Mouse (Mus musculus) heart, embryonic 13.5 days (tissue): ENCODE measurements at regions not wholly inside any gene's neighbourhood (a gene's known extent, or its start where the extent isn't known, plus 50 kb on each side); places are given as distances from the start of the nearest gene placed in this dataset.

ENCODE experiments used
- ATAC-seq: fragments of 200-750 bp; cut with Nextera tagmentation; 2 replicates; pipeline ENCODE4 v1.8.0; 2017; ENCODE audit warnings: moderate TSS enrichment; ENCODE audit not compliant: insufficient number of reproducible peaks, low FRiP score, low TSS enrichment; ENCODE audit errors: extremely low read depth
- H3K27ac ChIP-seq: fragments of 300-500 bp; sonication (generic); replicated peaks from 2 replicates; pipeline ENCODE4 v1.5.1; 2015; ENCODE audit warnings: moderate library complexity, mild to moderate bottlenecking, inconsistent platforms
- H3K27me3 ChIP-seq: fragments of 300-500 bp; sonication (generic); replicated peaks from 2 replicates; pipeline ENCODE4 v1.6.1; 2015; ENCODE audit warnings: mild to moderate bottlenecking, inconsistent platforms
- H3K36me3 ChIP-seq: fragments of 300-500 bp; sonication (generic); 2 replicates; pipeline ENCODE4 v1.6.1; 2015; ENCODE audit warnings: mild to moderate bottlenecking, inconsistent platforms
- H3K4me1 ChIP-seq: fragments of 300-500 bp; sonication (generic); 2 replicates; pipeline ENCODE4 v1.6.1; 2015; ENCODE audit warnings: inconsistent platforms
- H3K4me2 ChIP-seq: fragments of 300-500 bp; sonication (generic); 2 replicates; pipeline ENCODE4 v1.6.1; 2015; ENCODE audit warnings: inconsistent platforms, mild to moderate bottlenecking, moderate library complexity
- H3K4me3 ChIP-seq: fragments of 300-500 bp; sonication (generic); 2 replicates; pipeline ENCODE4 v1.5.1; 2015; ENCODE audit warnings: moderate library complexity, mild to moderate bottlenecking, inconsistent platforms
- H3K9ac ChIP-seq: fragments of 300-500 bp; sonication (generic); 2 replicates; pipeline ENCODE4 v1.6.1; 2015; ENCODE audit warnings: inconsistent platforms, mild to moderate bottlenecking, moderate library complexity
- H3K9me3 ChIP-seq: fragments of 300-500 bp; sonication (generic); 2 replicates; pipeline ENCODE4 v1.6.1; 2016; ENCODE audit warnings: inconsistent platforms
- WGBS: fragments of 180-500 bp; shearing (Covaris S2); methylation state at CpG from one replicate; pipeline ENCODE4 v1.1.7; 2015; ENCODE audit warnings: mixed read lengths; 5-methylcytosine and 5-hydroxymethylcytosine counted together

DNA sequence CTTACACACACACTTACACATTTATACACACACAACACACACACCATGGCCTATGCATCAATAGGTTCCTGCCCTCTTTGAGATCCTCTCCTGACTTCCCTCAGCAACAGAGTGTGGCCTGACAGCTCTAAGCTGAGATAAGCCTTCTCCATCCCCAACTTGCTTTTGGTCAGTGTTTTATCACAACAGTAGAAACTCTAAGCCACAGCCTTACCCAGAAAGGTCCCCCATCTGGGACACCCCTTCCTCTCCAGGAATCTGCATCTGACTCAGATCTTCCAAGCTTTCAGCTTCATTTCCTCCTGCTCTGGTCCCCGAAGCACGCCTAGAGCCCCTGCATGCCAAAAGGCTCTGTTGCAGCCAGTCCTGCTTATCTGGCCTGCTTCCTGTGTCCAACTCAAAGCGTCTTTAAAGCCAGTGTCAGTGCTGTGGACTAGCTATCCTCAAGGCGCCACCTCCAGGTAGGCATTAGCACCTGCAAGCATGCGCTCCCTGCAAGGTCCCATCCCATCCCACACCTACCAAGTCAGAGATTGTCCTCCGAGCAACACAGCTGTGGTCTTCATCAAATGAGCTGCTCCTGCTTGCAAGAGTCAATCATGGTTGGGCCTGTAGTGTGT, 205.5 kb upstream of the Rpl38 start:
- ATAC-seq: no peak; the same call in 1 of the 2 replicates
- H3K9me3 ChIP-seq: no peaks in the 10 kb centered on the region
- H3K4me1 ChIP-seq: peaks cover 17% of the 10 kb centered on the region
- H3K9ac ChIP-seq: no peak overlapping the region
- no peak overlapping the region for H3K4me2 ChIP-seq
- H3K4me3 ChIP-seq: no peak overlapping the region
- H3K27me3 ChIP-seq: peaks cover 43% of the 10 kb centered on the region
- 5% methylated on average over 6 of the region's 6 CpGs for WGBS
- H3K27ac ChIP-seq: no peak overlapping the region
- no peaks in the 10 kb centered on the region for H3K36me3 ChIP-seq

DNA sequence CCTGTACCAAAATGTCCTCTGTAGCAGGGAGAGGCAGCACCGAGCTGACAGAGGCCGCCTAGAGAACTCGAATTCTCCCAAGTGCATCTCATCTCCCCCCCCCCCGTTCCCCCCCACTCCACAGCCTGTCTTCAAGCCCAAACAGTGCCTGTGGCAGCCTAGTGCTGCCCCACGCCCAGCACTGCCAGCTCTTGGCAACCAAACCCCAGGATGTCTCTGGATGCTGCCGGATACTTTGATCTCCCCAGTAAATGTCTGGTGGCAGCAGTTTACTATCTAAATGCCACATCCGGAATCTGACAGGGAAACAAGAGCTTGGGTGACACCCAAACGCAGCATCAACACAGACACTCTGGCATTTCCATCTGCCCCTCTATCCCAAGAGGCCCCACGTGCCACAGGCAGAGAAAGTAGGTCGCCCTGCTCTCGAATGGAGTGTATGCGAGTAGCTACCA, 213.4 kb upstream of the Rpl38 start:
- Histone ChIP-seq H3K9me3 (no peaks in the 10 kb centered on the region), H3K36me3 (no peaks in the 10 kb centered on the region), H3K4me3 (no peak overlapping the region), H3K4me1 (no peaks in the 10 kb centered on the region; the same call in 1 of the 2 replicates), H3K4me2 (no peak overlapping the region), H3K27me3 (no peaks in the 10 kb centered on the region), H3K9ac (no peak overlapping the region), H3K27ac (no peak overlapping the region)
- WGBS: 52% methylated on average over 12 of the region's 12 CpGs
- ATAC-seq: no peak; the same call in 1 of the 2 replicates

DNA sequence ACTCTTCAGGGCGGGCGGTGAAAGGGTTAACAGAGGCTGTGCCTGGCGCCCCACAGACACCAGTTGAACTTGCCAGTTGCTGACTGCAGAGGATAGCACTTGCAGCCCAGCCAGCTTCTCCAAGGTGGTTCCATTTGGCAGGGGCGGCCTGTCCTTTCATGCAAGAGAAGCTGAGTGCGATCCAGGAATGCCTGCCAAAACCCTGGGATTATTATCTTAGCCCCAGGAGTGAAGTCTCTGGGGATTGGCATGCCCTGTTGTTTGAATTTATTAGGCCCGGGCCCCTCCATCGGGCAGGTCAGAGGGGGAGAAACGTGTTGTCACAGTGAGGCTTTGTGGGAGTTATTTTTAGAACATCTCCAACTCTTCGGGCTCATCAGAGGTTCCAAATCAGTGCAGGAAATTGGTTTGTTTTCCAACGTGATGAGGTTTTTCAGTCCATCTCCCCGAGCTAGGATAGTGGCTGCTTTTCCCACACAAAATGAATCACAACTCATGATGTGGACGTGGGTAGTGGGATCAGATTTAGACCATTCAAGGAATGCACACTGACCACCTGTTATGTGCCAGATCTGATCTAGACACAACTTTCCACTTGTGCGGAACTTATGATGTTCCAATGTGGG, 219.4 kb upstream of the Rpl38 start:
- H3K27ac ChIP-seq: peak overlapping the region; percentile 73
- no peak overlapping the region for H3K9ac ChIP-seq
- H3K27me3 ChIP-seq: peaks cover 15% of the 10 kb centered on the region; the same call in 1 of the 2 replicates
- WGBS: 13% methylated on average over 13 of the region's 13 CpGs
- no peak for ATAC-seq
- H3K4me2 ChIP-seq: peak overlapping the region; percentile 43
- H3K9me3 ChIP-seq: no peaks in the 10 kb centered on the region
- no peaks in the 10 kb centered on the region for H3K36me3 ChIP-seq
- H3K4me1 ChIP-seq: peaks cover 45% of the 10 kb centered on the region
- H3K4me3 ChIP-seq: no peak overlapping the region

DNA sequence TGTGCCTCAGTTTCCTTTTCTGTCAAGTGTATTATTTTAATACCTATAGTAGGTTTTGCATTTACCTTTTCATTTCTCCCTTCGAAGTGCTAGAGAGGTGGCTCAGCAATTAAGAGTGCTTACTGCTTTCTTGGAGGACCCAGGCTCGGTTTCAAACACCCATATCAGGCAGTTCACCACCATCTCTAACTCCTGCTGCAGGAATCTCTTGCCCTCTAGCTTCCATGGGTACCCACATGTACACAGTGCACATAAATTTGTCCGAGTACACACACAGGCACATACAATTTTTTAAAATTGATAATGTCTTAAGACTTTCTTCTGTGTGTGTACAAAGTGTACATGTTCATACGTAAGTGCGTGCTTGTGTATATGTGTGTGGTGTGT, 220.9 kb upstream of the Rpl38 start:
- Histone ChIP-seq H3K27ac (peak overlapping the region; percentile 41), H3K36me3 (no peaks in the 10 kb centered on the region), H3K4me1 (peaks cover 45% of the 10 kb centered on the region), H3K9me3 (no peaks in the 10 kb centered on the region), H3K9ac (peak overlapping the region; percentile 69; the same call in 1 of the 2 replicates), H3K27me3 (peaks cover 22% of the 10 kb centered on the region; the same call in 1 of the 2 replicates), H3K4me3 (0 out of 2 replicates have a peak overlapping the region, but pooled peaks have one; percentile 43), H3K4me2 (peak overlapping the region; percentile 69)
- ATAC-seq: no peak
- 85% methylated on average over 5 of the region's 5 CpGs for WGBS

DNA sequence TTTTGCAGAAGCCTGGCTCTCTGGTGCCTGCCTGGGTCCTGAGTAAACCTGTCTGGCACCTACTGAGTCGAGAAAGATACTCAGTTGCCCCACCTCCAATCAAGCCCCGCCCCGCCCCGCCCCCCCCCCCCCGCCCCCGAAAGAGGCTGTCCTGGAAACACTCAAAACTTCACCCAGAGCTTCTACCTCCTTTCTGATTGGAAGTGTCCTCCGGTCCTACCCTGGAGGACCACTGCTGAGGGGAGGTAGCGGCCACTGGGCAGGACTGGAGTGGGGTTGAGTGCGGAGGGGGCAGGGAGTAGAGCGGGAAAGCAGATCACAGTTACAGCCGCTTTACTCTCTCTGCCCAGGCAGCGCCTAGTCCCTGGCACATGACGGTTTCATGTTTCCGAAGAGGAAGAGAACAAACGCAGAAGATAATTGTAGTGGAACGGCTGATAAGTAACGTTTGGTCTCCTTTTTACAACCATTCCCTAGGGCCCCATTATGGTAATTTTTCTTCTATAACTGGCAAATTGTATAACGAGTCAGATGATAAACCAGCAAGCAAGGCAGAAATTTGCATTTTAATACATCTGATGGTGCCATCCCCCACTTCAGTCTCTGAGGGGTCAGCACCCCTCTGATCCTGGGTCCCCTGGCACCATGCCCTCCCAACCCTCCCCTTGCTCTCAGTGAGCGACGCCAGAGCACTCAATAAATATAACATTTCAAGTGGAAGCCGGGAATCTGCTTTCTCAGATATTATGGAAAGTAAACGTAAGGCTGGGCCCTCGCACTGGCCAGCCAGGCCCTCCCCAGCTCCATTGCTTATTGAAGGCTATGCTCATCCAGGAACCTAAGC, 221.5 kb upstream of the Rpl38 start:
- peaks cover 22% of the 10 kb centered on the region for H3K27me3 ChIP-seq
- H3K4me1 ChIP-seq: peaks cover 45% of the 10 kb centered on the region
- H3K27ac ChIP-seq: peak overlapping the region; percentile 41
- peak overlapping the region; percentile 43 for H3K4me3 ChIP-seq
- 2% methylated on average over 23 of the region's 23 CpGs for WGBS
- no peak for ATAC-seq
- peak overlapping the region; percentile 69 for H3K4me2 ChIP-seq
- no peaks in the 10 kb centered on the region for H3K36me3 ChIP-seq
- no peaks in the 10 kb centered on the region for H3K9me3 ChIP-seq
- peak overlapping the region; percentile 69 for H3K9ac ChIP-seq

DNA sequence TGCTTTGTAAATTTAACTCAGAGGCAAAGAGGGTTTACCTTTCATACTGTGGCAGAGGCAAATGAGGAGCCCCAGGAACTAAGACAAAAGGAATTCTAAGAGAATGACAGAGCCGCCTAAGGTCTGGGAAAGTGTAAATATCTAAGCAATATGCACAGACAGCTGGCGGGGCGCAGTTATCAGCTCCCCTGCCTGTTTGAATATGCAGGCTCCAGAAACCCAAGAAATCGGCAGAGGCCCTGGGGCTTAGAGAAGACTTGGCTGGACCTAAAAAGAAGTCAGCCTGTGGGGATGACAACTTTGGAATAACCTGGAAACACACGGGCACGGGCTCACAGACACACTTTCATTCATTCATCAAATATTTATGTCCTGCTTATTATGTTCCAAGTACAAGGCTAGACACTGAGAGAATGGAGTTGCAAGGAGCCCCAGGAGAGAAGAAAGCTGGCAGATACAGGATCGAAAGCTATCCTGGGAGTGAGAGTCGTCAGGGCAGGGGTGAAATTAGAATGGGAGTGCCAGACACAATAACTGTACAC, 222.2 kb upstream of the Rpl38 start:
- H3K4me2 ChIP-seq: peak overlapping the region; percentile 69
- peak overlapping the region; percentile 43 for H3K4me3 ChIP-seq
- H3K9me3 ChIP-seq: no peaks in the 10 kb centered on the region
- H3K36me3 ChIP-seq: no peaks in the 10 kb centered on the region
- peak overlapping the region; percentile 41 for H3K27ac ChIP-seq
- ATAC-seq: no peak
- WGBS: 12% methylated on average over 8 of the region's 8 CpGs
- 0 out of 2 replicates have a peak overlapping the region, but pooled peaks have one; percentile 57 for H3K9ac ChIP-seq
- H3K4me1 ChIP-seq: peaks cover 45% of the 10 kb centered on the region
- peaks cover 22% of the 10 kb centered on the region for H3K27me3 ChIP-seq

DNA sequence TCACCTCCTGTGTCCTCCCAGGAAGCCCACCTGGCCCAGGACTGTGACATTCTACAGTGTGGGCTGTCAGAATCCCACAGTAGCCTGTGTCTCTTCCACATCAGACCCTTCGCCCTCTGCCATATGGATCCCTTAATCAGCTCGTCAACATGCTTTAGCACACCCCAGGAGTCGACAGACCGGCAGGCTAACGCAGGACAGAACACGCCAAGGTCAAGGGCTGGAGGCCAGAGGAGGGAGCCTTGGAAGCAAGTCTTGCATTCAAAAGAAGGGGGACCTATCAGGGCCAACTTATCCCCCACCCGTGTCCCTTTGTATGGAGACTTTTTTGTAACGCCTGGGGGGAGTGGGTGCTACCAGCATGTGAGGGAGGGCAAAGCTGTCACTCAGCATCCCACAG, 224.1 kb upstream of the Rpl38 start:
- peaks cover 22% of the 10 kb centered on the region for H3K27me3 ChIP-seq
- no peak overlapping the region for H3K27ac ChIP-seq
- no peaks in the 10 kb centered on the region for H3K9me3 ChIP-seq
- no peak overlapping the region for H3K9ac ChIP-seq
- no peak overlapping the region for H3K4me2 ChIP-seq
- peaks cover 42% of the 10 kb centered on the region for H3K4me1 ChIP-seq
- WGBS: 21% methylated on average over 8 of the region's 8 CpGs
- H3K36me3 ChIP-seq: no peaks in the 10 kb centered on the region
- H3K4me3 ChIP-seq: no peak overlapping the region
- no peak for ATAC-seq

DNA sequence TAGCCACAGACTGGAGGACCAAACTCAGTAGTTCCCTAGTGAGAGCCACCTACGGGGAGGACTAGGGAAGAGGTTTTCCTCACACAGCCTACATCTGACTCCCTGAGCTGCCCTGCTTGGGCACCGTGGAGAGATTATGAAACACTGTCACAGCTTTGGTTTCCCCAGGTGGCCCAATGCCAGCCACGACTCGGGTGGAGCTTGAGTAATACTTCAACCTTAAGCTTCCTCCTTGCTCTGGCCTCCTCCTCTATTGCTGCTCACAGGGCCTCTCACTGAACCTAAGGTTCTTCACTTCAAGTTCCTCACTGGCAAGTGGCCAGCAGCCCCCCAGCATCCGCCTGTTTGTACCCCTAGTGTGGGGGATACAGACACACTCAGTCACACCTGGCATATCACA, 224.9 kb upstream of the Rpl38 start:
- H3K4me1 ChIP-seq: peaks cover 34% of the 10 kb centered on the region
- no peaks in the 10 kb centered on the region for H3K36me3 ChIP-seq
- no peak overlapping the region for H3K4me2 ChIP-seq
- whole genome bisulfite sequencing: 51% methylated on average over 5 of the region's 5 CpGs
- H3K4me3 ChIP-seq: no peak overlapping the region
- peaks cover 22% of the 10 kb centered on the region for H3K27me3 ChIP-seq
- no peak overlapping the region for H3K27ac ChIP-seq
- H3K9ac ChIP-seq: no peak overlapping the region
- H3K9me3 ChIP-seq: no peaks in the 10 kb centered on the region
- ATAC-seq: no peak

DNA sequence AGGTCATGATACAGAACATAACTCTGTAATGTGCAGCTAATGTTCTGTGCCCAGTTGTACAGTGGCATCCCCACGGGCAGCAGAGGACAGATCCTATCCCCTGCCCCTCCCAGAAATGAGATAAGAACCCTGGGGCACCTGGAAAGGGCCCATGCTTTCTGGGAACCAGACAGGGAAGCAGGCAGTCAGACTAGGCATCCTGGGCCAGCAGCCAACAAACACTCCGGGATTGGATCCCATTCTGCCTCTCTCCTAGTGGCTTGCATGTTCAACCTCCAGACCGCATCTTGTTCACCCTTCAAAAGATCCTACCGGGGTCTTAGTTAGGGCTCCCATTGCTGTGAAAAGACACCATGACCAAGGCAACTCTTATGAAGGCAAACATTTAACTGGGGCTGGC, 229.0 kb upstream of the Rpl38 start:
- Histone ChIP-seq H3K9ac (no peak overlapping the region), H3K4me1 (peaks cover 17% of the 10 kb centered on the region), H3K27ac (no peak overlapping the region), H3K36me3 (no peaks in the 10 kb centered on the region), H3K9me3 (no peaks in the 10 kb centered on the region), H3K27me3 (peaks cover 8% of the 10 kb centered on the region), H3K4me3 (no peak overlapping the region), H3K4me2 (no peak overlapping the region)
- WGBS: 64% methylated on average over 4 of the region's 4 CpGs
- no peak for ATAC-seq

DNA sequence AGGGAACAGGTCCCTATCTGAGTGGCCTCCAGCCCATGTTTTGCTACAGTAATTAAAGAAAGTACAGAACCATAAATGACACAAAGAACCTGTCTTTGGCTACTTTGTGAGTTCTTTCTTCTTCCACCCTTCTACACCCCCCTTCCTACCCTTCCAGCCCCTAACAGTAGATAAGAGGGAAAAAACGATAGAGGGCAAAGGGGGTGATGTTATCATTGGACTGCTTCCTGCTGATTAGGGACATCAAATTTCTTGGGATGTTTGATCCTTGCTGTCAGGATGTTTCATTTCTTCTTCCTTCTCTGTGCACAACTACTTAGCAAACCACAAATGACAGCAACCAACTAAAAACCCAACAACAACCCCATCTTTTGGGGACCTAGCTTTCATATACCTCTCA, 232.5 kb upstream of the Rpl38 start:
- no peak overlapping the region for H3K4me3 ChIP-seq
- no peak overlapping the region for H3K9ac ChIP-seq
- WGBS: 12% methylated on average over 1 of the region's 1 CpGs
- H3K4me1 ChIP-seq: peaks cover 20% of the 10 kb centered on the region
- no peaks in the 10 kb centered on the region for H3K36me3 ChIP-seq
- no peak overlapping the region for H3K27ac ChIP-seq
- H3K9me3 ChIP-seq: no peaks in the 10 kb centered on the region
- H3K4me2 ChIP-seq: no peak overlapping the region
- peaks cover 14% of the 10 kb centered on the region for H3K27me3 ChIP-seq
- no peak for ATAC-seq

DNA sequence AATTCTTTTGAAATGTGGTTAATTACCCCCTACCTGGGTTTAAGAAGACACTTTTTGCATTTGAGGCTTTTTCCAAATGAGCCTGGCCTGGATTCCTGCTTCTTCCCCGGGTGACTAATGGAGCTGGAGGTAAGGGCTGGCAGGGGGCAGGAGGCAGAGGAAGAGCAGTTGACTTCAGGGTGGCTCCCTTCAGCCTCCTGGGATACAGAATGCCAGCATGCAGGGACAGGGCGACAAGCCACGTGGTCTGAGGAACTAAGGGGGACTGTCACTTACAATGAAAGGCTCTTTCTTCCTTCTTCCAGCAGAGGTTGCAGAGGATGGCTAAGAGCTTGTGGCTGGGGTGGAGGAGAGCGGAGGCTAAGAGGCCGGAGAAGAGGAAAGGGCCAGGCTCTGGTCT, 234.8 kb upstream of the Rpl38 start:
- ATAC-seq: no peak
- H3K36me3 ChIP-seq: no peaks in the 10 kb centered on the region
- H3K27me3 ChIP-seq: peaks cover 14% of the 10 kb centered on the region
- H3K9me3 ChIP-seq: no peaks in the 10 kb centered on the region
- peaks cover 23% of the 10 kb centered on the region for H3K4me1 ChIP-seq
- H3K4me2 ChIP-seq: no peak overlapping the region
- 20% methylated on average over 5 of the region's 5 CpGs for WGBS
- no peak overlapping the region for H3K9ac ChIP-seq
- no peak overlapping the region for H3K4me3 ChIP-seq
- H3K27ac ChIP-seq: no peak overlapping the region
